Mouse (Mus musculus) forebrain, embryonic 10.5 days (tissue): ENCODE data around the gene Il11ra1. TPM values are rescaled to one million over a fixed set of nuclear protein-coding genes. Genes with fewer than 3 reads are reported as not detected.
A peak's percentile ranks its signal among the peaks of the same experiment; 100 is the strongest.
"Not testable (repeated sequence)": the region's sequence is repeated elsewhere in the genome, so short reads cannot be mapped to it uniquely, and the experiment has no call there.

Experiments used
- DNase-seq: peaks from one replicate; pipeline ENCODE4 v3.0.0-alpha.2; 2017; ENCODE audit warnings: low spot score; ENCODE audit errors: extremely low spot score
- H3K27ac ChIP-seq: fragments of 300-500 bp; sonication (generic); 2 replicates; pipeline ENCODE4 v1.5.1; 2016; ENCODE audit warnings: mild to moderate bottlenecking
- H3K27me3 ChIP-seq: fragments of 300-500 bp; sonication (generic); 2 replicates; pipeline ENCODE4 v1.6.1; 2016; ENCODE audit warnings: mild to moderate bottlenecking; ENCODE audit not compliant: poor library complexity, severe bottlenecking
- H3K36me3 ChIP-seq: fragments of 300-500 bp; sonication (generic); replicated peaks from 2 replicates; pipeline ENCODE4 v1.6.1; 2016; ENCODE audit warnings: mild to moderate bottlenecking, moderate library complexity
- H3K4me1 ChIP-seq: fragments of 300-500 bp; sonication (generic); 2 replicates; pipeline ENCODE4 v1.6.1; 2016
- H3K4me3 ChIP-seq: fragments of 300-500 bp; sonication (generic); 2 replicates; pipeline ENCODE4 v1.5.1; 2016; ENCODE audit warnings: mild to moderate bottlenecking, moderate library complexity
- H3K9me3 ChIP-seq: fragments of 300-500 bp; sonication (generic); 2 replicates; pipeline ENCODE4 v1.6.1; 2016; ENCODE audit warnings: mild to moderate bottlenecking, moderate library complexity
- WGBS: fragments of 180-500 bp; shearing (Covaris S2); methylation state at CpG from one replicate; pipeline ENCODE4 v1.1.7; 2016; 5-methylcytosine and 5-hydroxymethylcytosine counted together
- polyA plus RNA-seq: library from polyadenylated mRNA; unstranded; fragments of >200 nt; fragmentation: Nextera tagmentation; extraction: Ambion mirVana; gene quantifications from 2 replicates; pipeline ENCODE4 v1.2.1, GENCODE M21; 2016

Il11ra1 gene
- polyA plus RNA-seq, 1 experiment from 2014 or later, result 82.0 TPM

DNA sequence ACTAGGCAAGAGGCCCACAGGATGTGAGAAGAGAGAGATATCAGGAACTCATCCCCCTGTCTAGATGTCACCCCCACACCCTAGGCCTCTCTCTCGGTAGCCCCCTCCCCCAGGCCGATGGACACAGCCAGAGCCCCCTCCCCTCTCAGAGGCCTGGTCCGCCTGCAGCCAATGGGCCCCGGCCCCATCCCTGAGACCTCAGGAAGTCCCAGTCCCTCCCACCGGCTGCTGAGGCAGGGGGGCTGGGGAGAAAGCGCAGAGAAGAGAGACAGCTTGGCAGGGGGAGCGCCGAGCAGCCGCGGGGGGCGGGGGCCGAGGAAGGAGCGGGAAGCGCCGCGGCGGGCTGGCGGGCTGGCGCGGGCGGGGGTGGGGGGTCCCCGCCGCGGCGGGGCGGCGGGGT, 16.5 kb upstream of the Il11ra1 start:
- H3K4me1 ChIP-seq, result peaks cover 83% of the 10 kb centered on the region
- peak overlapping the region; percentile 78; the same call in 1 of the 2 replicates for H3K27ac ChIP-seq
- H3K4me3 ChIP-seq, result peak overlapping the region; percentile 42
- H3K27me3 ChIP-seq, result peaks cover 14% of the 10 kb centered on the region
- H3K36me3 ChIP-seq, result peaks cover 37% of the 10 kb centered on the region
- DNase-seq, H3K9me3 ChIP-seq: not testable (repeated sequence)
- 0% methylated on average over 7 of the region's 27 CpGs for WGBS

DNA sequence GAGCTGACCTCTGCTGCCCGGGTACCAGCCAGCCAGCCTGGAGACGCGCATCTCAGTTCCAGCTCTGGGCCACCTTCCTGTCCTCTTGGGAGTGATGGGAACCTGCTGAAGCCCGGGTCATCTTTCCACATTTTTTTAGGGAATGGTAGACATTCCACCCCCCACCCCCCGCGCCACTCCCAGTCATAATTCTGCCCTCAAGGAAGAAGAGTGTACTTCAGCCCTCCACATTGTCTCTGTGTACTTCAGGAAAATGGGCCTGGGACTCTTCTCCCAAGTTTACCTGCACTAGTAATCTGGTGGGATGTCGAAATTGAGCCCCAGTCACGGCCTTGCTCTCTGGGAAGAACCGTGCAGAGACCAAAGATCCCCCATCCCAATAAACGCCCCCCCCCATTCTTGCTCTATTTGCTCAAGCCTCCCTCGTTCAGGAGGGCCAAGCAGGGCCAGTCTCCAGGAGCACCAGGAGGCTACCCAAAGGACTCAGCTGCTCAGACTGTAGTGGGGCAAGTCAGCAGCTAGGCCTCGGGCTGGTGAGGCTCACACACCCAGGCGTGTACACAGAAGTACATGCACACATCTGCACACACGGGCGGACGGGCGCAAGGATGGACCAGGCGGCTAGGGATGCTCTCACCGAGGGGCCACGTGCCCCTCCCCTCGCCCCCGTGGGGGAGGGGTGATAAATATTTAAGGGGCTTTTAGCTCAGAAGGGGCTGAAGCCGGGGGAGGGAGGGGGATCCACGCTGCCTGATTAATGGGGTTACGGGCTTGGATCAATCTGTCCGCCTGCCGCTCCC, 15.5 kb upstream of the Il11ra1 start:
- peak overlapping the region; percentile 85 for H3K27ac ChIP-seq
- H3K9me3 ChIP-seq, DNase-seq: not testable (repeated sequence)
- H3K27me3 ChIP-seq, result peaks cover 13% of the 10 kb centered on the region
- under 1% methylated on average over 26 of the region's 27 CpGs for WGBS
- peak overlapping the region; percentile 32; the same call in 1 of the 2 replicates for H3K4me3 ChIP-seq
- H3K4me1 ChIP-seq, result peaks cover 82% of the 10 kb centered on the region
- H3K36me3 ChIP-seq, result peaks cover 26% of the 10 kb centered on the region

- Histone ChIP-seq H3K4me1 (peaks cover 80% of the 10 kb centered on the region), H3K27ac (peak overlapping the region; percentile 85), H3K36me3 (peaks cover 20% of the 10 kb centered on the region), H3K4me3 (peak overlapping the region; percentile 27; the same call in 1 of the 2 replicates)
- not testable (repeated sequence) for DNase-seq, H3K27me3 ChIP-seq, H3K9me3 ChIP-seq
- WGBS, result under 1% methylated on average over 10 of the region's 14 CpGs
Measured at GRCm38 (mm10) chr4:41684931-41685453, 14.8 kb upstream of the Il11ra1 start.

GRCm38 (mm10) chr4:41685882-41686492, 13.8 kb upstream of the Il11ra1 start:
- 10% methylated on average over 10 of the region's 10 CpGs for WGBS
- peak overlapping the region; percentile 79 for H3K27ac ChIP-seq
- not testable (repeated sequence) for H3K9me3 ChIP-seq, H3K4me3 ChIP-seq, H3K27me3 ChIP-seq
- H3K4me1 ChIP-seq, result peaks cover 72% of the 10 kb centered on the region
- peak; percentile 76 for DNase-seq
- peaks cover 12% of the 10 kb centered on the region for H3K36me3 ChIP-seq

GRCm38 (mm10) chr4:41688562-41688961, 11.2 kb upstream of the Il11ra1 start:
- DNase-seq, result not testable (repeated sequence)

DNA sequence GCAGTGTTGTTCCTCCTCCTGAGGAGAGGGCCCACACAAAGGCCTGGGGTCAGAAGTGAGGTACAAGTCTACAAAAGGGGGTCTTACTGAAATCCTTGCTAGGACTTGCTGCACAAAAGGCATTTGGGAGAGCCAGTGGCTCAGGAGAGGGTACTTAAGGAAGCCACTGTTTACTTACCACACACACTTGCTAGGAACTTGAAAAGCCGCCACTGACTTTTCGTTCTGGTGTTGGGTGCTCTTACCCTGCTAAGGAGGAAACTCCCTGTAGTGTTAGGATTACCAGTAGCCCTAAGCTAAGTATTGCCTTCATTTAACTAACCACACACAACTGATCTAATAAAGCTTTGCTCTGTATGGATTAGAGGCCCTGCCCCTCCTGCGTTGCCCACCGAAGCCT, 9.8 kb upstream of the Il11ra1 start:
- not testable (repeated sequence) for H3K9me3 ChIP-seq, DNase-seq, H3K27me3 ChIP-seq, H3K27ac ChIP-seq, H3K4me3 ChIP-seq, H3K36me3 ChIP-seq
- WGBS, result no CpG with 5 or more reads among the region's 4 CpGs
- H3K4me1 ChIP-seq, result peaks cover 51% of the 10 kb centered on the region

More at GRCm38 (mm10) chr4:41688562-41688961, 11.2 kb upstream of the Il11ra1 start:
- not testable (repeated sequence) for H3K4me3 ChIP-seq, H3K27ac ChIP-seq, H3K27me3 ChIP-seq, H3K9me3 ChIP-seq, H3K36me3 ChIP-seq
- 68% methylated on average over 1 of the region's 1 CpGs for WGBS
- peaks cover 59% of the 10 kb centered on the region for H3K4me1 ChIP-seq

- not testable (repeated sequence) for DNase-seq, H3K9me3 ChIP-seq, H3K27ac ChIP-seq, H3K36me3 ChIP-seq
- peaks cover 16% of the 10 kb centered on the region for H3K27me3 ChIP-seq
- peak overlapping the region; percentile 42 for H3K4me3 ChIP-seq
- 13% methylated on average over 4 of the region's 4 CpGs for whole genome bisulfite sequencing
- peaks cover 29% of the 10 kb centered on the region for H3K4me1 ChIP-seq
Measured at GRCm38 (mm10) chr4:41693511-41693910, 6.3 kb upstream of the Il11ra1 start.

GRCm38 (mm10) chr4:41695800-41696199, 4.0 kb upstream of the Il11ra1 start:
- H3K36me3 ChIP-seq, DNase-seq, H3K9me3 ChIP-seq: not testable (repeated sequence)
- Histone ChIP-seq H3K27ac (peak overlapping the region; percentile 77; the same call in 1 of the 2 replicates), H3K27me3 (peaks cover 16% of the 10 kb centered on the region), H3K4me3 (peak overlapping the region; percentile 41; the same call in 1 of the 2 replicates), H3K4me1 (peaks cover 19% of the 10 kb centered on the region)
- WGBS, result 2% methylated on average over 17 of the region's 38 CpGs

GRCm38 (mm10) chr4:41696452-41696851, 3.3 kb upstream of the Il11ra1 start:
- H3K36me3 ChIP-seq, H3K27ac ChIP-seq, H3K4me3 ChIP-seq, DNase-seq, H3K9me3 ChIP-seq: not testable (repeated sequence)
- 3% methylated on average over 13 of the region's 15 CpGs for WGBS
- Histone ChIP-seq H3K4me1 (peaks cover 19% of the 10 kb centered on the region), H3K27me3 (peaks cover 16% of the 10 kb centered on the region)

DNA sequence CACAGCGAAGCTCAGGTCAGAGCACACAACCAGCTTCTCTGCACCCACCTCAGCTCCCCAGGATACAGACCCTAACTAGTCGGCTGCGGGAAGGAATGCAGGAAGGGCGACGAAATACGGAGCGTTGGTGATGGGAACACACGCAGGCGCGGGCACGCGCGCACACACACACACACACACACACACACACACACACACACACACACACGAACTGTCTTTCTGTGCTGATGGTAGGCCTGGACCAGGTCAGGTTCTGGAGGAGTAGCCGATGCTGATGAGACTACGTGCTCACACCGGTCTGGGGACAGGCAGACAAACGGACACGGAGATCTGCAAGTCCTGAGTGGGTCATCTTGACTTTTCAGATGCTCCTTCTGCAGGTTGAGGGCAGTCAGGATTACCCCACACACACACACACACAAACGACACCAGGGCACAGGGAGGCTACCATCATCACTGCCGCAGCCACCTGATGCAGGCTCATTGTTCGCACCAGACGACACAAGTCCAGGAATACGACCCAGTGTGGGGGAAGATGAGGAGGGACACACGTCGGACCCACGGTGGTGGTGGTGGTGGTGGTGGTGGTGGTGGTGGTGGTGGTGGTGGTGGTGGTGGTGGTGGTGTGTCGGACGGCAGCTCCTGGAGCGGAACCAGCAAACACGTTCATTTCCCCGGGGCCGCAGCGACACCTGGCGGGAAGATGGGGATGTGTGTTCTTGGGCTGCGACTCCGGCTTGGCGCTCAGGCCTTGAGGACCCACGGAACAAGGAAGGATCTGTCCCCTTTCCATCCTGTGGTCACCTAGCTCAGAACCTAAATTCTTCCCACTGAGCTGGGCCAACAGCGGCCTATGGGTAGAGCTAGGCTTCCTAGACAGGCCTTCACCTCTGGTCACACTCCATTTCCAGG, 2.6 kb upstream of the Il11ra1 start, which contains the start of gene Cntfr:
Cntfr (minus strand) TSS at position 160 of the 912 bp plus-strand sequence.
- H3K9me3 ChIP-seq, H3K36me3 ChIP-seq: not testable (repeated sequence)
- Histone ChIP-seq H3K27ac (peak within 1 kb of the TSS; percentile 77; the same call in 1 of the 2 replicates), H3K4me1 (peaks cover 14% of the 10 kb centered on the region), H3K27me3 (peaks cover 16% of the 10 kb centered on the region), H3K4me3 (peak within 1 kb of the TSS; percentile 41; the same call in 1 of the 2 replicates)
- WGBS, result 10% methylated on average over 31 of the region's 40 CpGs
- DNase-seq, result peak; percentile 84

- peak overlapping the region; percentile 26; the same call in 1 of the 2 replicates for H3K4me3 ChIP-seq
- H3K27me3 ChIP-seq, result peaks cover 17% of the 10 kb centered on the region
- WGBS, result 6% methylated on average over 29 of the region's 32 CpGs
- not testable (repeated sequence) for H3K4me1 ChIP-seq, H3K36me3 ChIP-seq, H3K9me3 ChIP-seq, H3K27ac ChIP-seq, DNase-seq
Measured at GRCm38 (mm10) chr4:41698421-41699016, 1.3 kb upstream of the Il11ra1 start.

GRCm38 (mm10) chr4:41700224-41700623, 435 bp downstream of the Il11ra1 start:
- H3K27me3 ChIP-seq, result peaks cover 31% of the 10 kb centered on the region
- H3K27ac ChIP-seq, H3K4me3 ChIP-seq, DNase-seq, H3K9me3 ChIP-seq, H3K36me3 ChIP-seq: not testable (repeated sequence)
- H3K4me1 ChIP-seq, result peaks cover 21% of the 10 kb centered on the region
- WGBS, result 89% methylated on average over 5 of the region's 8 CpGs
